Comparison of ENCODE assay signal across 9 mouse cellular contexts in the genomic region with DNA sequence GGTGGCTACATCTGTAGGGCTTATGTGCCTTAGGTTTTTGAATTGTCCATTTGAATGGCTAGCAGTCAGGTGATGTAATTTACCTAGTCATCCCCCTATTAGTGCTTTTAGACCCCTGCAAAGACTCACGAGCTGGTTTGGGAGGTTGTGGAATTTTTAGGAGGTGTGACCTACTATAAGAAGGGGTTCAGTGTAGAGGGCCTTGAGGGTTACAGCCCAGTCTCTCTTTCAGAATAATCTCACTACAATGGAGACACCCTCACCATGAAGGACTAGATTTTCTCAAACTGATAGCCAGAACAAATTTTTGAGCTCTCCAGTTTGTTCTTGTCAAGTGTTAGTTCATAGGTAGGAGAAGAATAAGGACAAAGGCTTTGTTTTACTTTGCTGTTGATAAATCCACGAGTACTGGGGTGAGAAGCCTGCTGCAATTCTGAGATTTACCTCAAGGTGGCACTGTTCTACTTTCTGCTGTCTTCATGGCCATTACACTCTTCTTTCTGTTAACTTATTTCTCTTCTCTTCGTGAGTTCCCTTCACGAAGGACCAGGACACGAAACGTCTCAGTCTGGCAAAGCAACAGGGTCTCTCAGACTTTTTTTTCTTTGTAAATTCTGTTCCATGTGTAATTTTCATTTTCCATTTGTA. TPM values are rescaled to one million over a fixed set of nuclear protein-coding genes. Genes with fewer than 3 reads are reported as not detected.
DNase-seq lines count a peak whose midpoint lies in the region; ATAC-seq and TF ChIP-seq lines count a peak whose summit lies in the region.
"Had no signal": no experiment of that assay in that cellular context is flagged by ENCODE, and none has a peak within 500 bp of the region (broad histone marks: within the 10 kb centered on the region; RNA-seq: fewer than 3 reads in every experiment).

No protein-coding gene starts in this region.

- intact Hi-C loops in left cerebral cortex, adult 2 months (cut with DNase I), result loop anchor here (1.0 to 10.0 kb wide), 4 partner anchors 169 to 1183 kb away; a partner anchor contains a TSS

- H3K27ac ChIP-seq in intestine, postnatal 0 days (ENCODE audit: low read depth, low read length), result no peak overlapping the region
- no peak overlapping the region for H3K27ac ChIP-seq in intestine, embryonic 16.5 days (ENCODE audit: low read length)
- no peak overlapping the region for H3K27ac ChIP-seq in hindbrain, embryonic 11.5 days (ENCODE audit: low read depth, low read length)
- H3K27ac ChIP-seq in left cerebral cortex, adult 2 months, result no peak overlapping the region
- no peak overlapping the region for H3K27ac ChIP-seq in midbrain, postnatal 0 days (ENCODE audit: low read depth, low read length)
- H3K27ac ChIP-seq: embryonic facial prominence, embryonic 13.5 days had no signal

- peak; percentile 81 for TF ChIP-seq CTCF in intestine, postnatal 0 days (IDR thresholded peaks at IDR 0.05; ENCODE audit: low read depth)
- peak; percentile 95 for TF ChIP-seq CTCF in left cerebral cortex, adult 2 months (IDR thresholded peaks at IDR 0.05)
- TF ChIP-seq CTCF in midbrain, postnatal 0 days (IDR thresholded peaks at IDR 0.05), result peak; percentile 94

- H3K4me1 ChIP-seq in intestine, postnatal 0 days (replicated peaks; ENCODE audit: control insufficient read depth, insufficient read depth, low read length), result no peaks in the 10 kb centered on the region
- H3K4me1 ChIP-seq in intestine, embryonic 16.5 days (ENCODE audit: control insufficient read depth, insufficient read depth, low read length), result no peaks in the 10 kb centered on the region
- H3K4me1 ChIP-seq in hindbrain, embryonic 11.5 days (replicated peaks; ENCODE audit: control insufficient read depth, insufficient read depth, low read length), result no peaks in the 10 kb centered on the region
- no peaks in the 10 kb centered on the region for H3K4me1 ChIP-seq in midbrain, postnatal 0 days (ENCODE audit: insufficient read depth, low read length)
- H3K4me1 ChIP-seq: embryonic facial prominence, embryonic 13.5 days had no signal

- H3K4me2 ChIP-seq in intestine, postnatal 0 days (replicated peaks; ENCODE audit: low read depth), result no peak overlapping the region
- H3K4me2 ChIP-seq in intestine, embryonic 16.5 days (ENCODE audit: low read depth, low read length), result no peak overlapping the region
- H3K4me2 ChIP-seq in hindbrain, embryonic 11.5 days (replicated peaks; ENCODE audit: low read depth, low read length), result no peak overlapping the region
- H3K4me2 ChIP-seq in midbrain, postnatal 0 days (ENCODE audit: low read depth, low read length, poor library complexity, severe bottlenecking), result no peak overlapping the region
- H3K4me2 ChIP-seq: embryonic facial prominence, embryonic 13.5 days had no signal

- no peak overlapping the region for H3K9ac ChIP-seq in intestine, postnatal 0 days (ENCODE audit: low read depth, low read length)
- H3K9ac ChIP-seq in intestine, embryonic 16.5 days (ENCODE audit: low read depth, low read length), result no peak overlapping the region
- no peak overlapping the region for H3K9ac ChIP-seq in hindbrain, embryonic 11.5 days (ENCODE audit: low read depth, low read length)
- H3K9ac ChIP-seq in midbrain, postnatal 0 days (replicated peaks; ENCODE audit: low read length, poor library complexity, severe bottlenecking), result no peak overlapping the region
- H3K9ac ChIP-seq: embryonic facial prominence, embryonic 13.5 days had no signal

- 40% methylated on average over 6 of the region's 6 CpGs for whole genome bisulfite sequencing in intestine, postnatal 0 days
- 29% methylated on average over 6 of the region's 6 CpGs for WGBS in intestine, embryonic 16.5 days
- 49% methylated on average over 6 of the region's 6 CpGs for WGBS in hindbrain, embryonic 11.5 days
- 23% methylated on average over 6 of the region's 6 CpGs for WGBS in midbrain, postnatal 0 days

- no peaks in the 10 kb centered on the region for H3K9me3 ChIP-seq in intestine, postnatal 0 days (ENCODE audit: control insufficient read depth)
- H3K9me3 ChIP-seq in intestine, embryonic 16.5 days (ENCODE audit: control insufficient read depth, low read length), result no peaks in the 10 kb centered on the region
- H3K9me3 ChIP-seq in hindbrain, embryonic 11.5 days (ENCODE audit: control insufficient read depth, low read length), result no peaks in the 10 kb centered on the region
- H3K9me3 ChIP-seq in midbrain, postnatal 0 days (ENCODE audit: low read length), result no peaks in the 10 kb centered on the region

- no peak for ATAC-seq in intestine, postnatal 0 days
- no peak for ATAC-seq in intestine, embryonic 16.5 days
- ATAC-seq in hindbrain, embryonic 11.5 days (ENCODE audit: low FRiP score), result peak; percentile 57; the same call in 1 of the 2 replicates
- 0 out of 2 replicates have a peak, but pooled peaks have one; percentile 54 for ATAC-seq in midbrain, postnatal 0 days (ENCODE audit: low FRiP score)

- no peaks in the 10 kb centered on the region for H3K27me3 ChIP-seq in intestine, postnatal 0 days (replicated peaks; ENCODE audit: control insufficient read depth, insufficient read depth, low read length)
- H3K27me3 ChIP-seq in intestine, embryonic 16.5 days (replicated peaks; ENCODE audit: control insufficient read depth, insufficient read depth, low read length), result no peaks in the 10 kb centered on the region
- H3K27me3 ChIP-seq in hindbrain, embryonic 11.5 days (ENCODE audit: control insufficient read depth, insufficient read depth, low read length), result no peaks in the 10 kb centered on the region
- H3K27me3 ChIP-seq in midbrain, postnatal 0 days (ENCODE audit: insufficient read depth, low read length), result no peaks in the 10 kb centered on the region
- H3K27me3 ChIP-seq: embryonic facial prominence, embryonic 13.5 days had no signal

- H3K36me3 ChIP-seq in intestine, postnatal 0 days (ENCODE audit: control insufficient read depth, insufficient read depth), result no peaks in the 10 kb centered on the region
- H3K36me3 ChIP-seq in intestine, embryonic 16.5 days (ENCODE audit: control insufficient read depth, insufficient read depth, low read length), result no peaks in the 10 kb centered on the region
- H3K36me3 ChIP-seq in hindbrain, embryonic 11.5 days (ENCODE audit: control insufficient read depth, insufficient read depth, low read length), result no peaks in the 10 kb centered on the region
- H3K36me3 ChIP-seq in midbrain, postnatal 0 days (ENCODE audit: insufficient read depth, low read length), result no peaks in the 10 kb centered on the region
- H3K36me3 ChIP-seq: embryonic facial prominence, embryonic 13.5 days had no signal

- H3K4me3 ChIP-seq in intestine, postnatal 0 days (ENCODE audit: low read depth, low read length), result no peak overlapping the region
- H3K4me3 ChIP-seq in intestine, embryonic 16.5 days (ENCODE audit: low read length), result no peak overlapping the region
- no peak overlapping the region for H3K4me3 ChIP-seq in hindbrain, embryonic 11.5 days (ENCODE audit: low read depth, low read length)
- no peak overlapping the region for H3K4me3 ChIP-seq in left cerebral cortex, adult 2 months
- H3K4me3 ChIP-seq in midbrain, postnatal 0 days (ENCODE audit: low read depth, low read length), result no peak overlapping the region
- H3K4me3 ChIP-seq: embryonic facial prominence, embryonic 13.5 days had no signal

- peak; percentile 49 to 54 for DNase-seq in adrenal gland, adult 18-20 months (ENCODE audit: low spot score in 2 of 2)
- DNase-seq in embryo, embryonic 10.5 days (ENCODE audit: low spot score), result peak; percentile 83
- DNase-seq in hindbrain, embryonic 11.5 days (ENCODE audit: low spot score), result peak; percentile 82
- peak; percentile 74 to 80 for DNase-seq in left cerebral cortex, adult 2 months (ENCODE audit: extremely low spot score in 1 of 2, low spot score in 2 of 2)
- peak; percentile 90 for DNase-seq in midbrain, postnatal 0 days (ENCODE audit: low spot score)
- peak; percentile 22 to 29 for DNase-seq in urinary bladder, postnatal 36 days (ENCODE audit: low spot score in 2 of 2)

RNA-seq across cellular contexts. Expression of a gene that starts 52.0 kb away (rescaled TPM):
- polyA plus RNA-seq in intestine, postnatal 0 days (2015; fragmentation: Nextera tagmentation; extraction: Ambion mirVana), result 0.07 and 0.12 TPM in 2 replicates
- polyA plus RNA-seq in intestine, embryonic 16.5 days (2015; fragmentation: Nextera tagmentation; extraction: Ambion mirVana), result 0.05 and 0.13 TPM in 2 replicates
- 1 to 10 TPM; 2.8 to 4.4 TPM for total RNA-seq in adrenal gland, adult 18-20 months (2021)
- polyA plus RNA-seq in hindbrain, embryonic 11.5 days (2014; fragmentation: Nextera tagmentation; extraction: Ambion mirVana), result 0.32 and 0.56 TPM in 2 replicates
- total RNA-seq in left cerebral cortex, adult 2 months (2021), result under 1 TPM; 0.16 to 0.21 TPM
- total RNA-seq in midbrain, postnatal 0 days (2014; rRNA removed), result 0.93 TPM in 1 of 2 replicates, not detected in the other
- 0.10 and 0.23 TPM in 2 replicates for polyA plus RNA-seq in midbrain, postnatal 0 days (2015; fragmentation: Nextera tagmentation; extraction: Ambion mirVana)
- polyA plus RNA-seq: embryonic facial prominence, embryonic 13.5 days had no signal

Comparison
In these comparisons a context has a peak if more than half of its experiments do, and no peak if none do; other contexts are left out.
1. ATAC-seq: peak in hindbrain, embryonic 11.5 days (single experiment) and midbrain, postnatal 0 days (single experiment); none in intestine, postnatal 0 days (single experiment) and intestine, embryonic 16.5 days (single experiment).
2. DNase-seq: peak in every context shown above with its lines; median percentile 90 in midbrain, postnatal 0 days; 83 in embryo, embryonic 10.5 days; 82 in hindbrain, embryonic 11.5 days; 77 in left cerebral cortex, adult 2 months; 52 in adrenal gland, adult 18-20 months; 26 in urinary bladder, postnatal 36 days.
3. Peak in every context shown above with its lines, with median percentiles within 50 percentile points of each other: CTCF ChIP-seq.